Mouse (Mus musculus): ENCODE measurements at regions not wholly inside any gene's neighbourhood (a gene's known extent, or its start where the extent isn't known, plus 50 kb on each side); places are given as distances from the start of the nearest gene placed in this dataset.

DNA sequence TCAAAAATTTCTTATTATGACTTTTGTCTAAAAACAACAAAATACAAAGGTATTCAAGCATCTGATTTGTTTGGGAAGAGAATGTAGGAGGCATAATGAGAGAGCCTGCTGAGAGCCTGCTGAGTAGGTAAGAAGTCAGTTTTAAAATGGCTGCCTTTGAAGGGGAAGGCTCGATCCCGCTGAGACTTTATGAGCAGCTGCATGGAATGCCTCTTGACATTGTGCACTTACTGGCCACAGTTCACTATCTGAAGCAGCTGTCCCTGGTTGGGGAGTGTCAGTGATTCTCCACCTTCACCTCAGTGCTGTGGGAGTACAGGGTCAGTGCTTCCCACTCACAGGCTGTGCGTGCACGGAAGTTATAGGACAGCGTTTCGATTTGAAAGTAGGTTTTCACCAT is 71.3 kb upstream of the Fam240b start:
- TF ChIP-seq CTCF (IDR thresholded peaks at IDR 0.05; ENCODE audit: low read depth) (no peak), EP300 (IDR thresholded peaks at IDR 0.05; ENCODE audit: low read depth) (no peak)
